Mouse (Mus musculus) adrenal gland, postnatal 25 days (tissue): ENCODE measurements at regions not wholly inside any gene's neighbourhood (a gene's known extent, or its start where the extent isn't known, plus 50 kb on each side); places are given as distances from the start of the nearest gene placed in this dataset.
A peak's percentile ranks its signal among the peaks of the same experiment; 100 is the strongest.
"Not testable (repeated sequence)": the region's sequence is repeated elsewhere in the genome, so short reads cannot be mapped to it uniquely, and the experiment has no call there.

Experiments
- DNase-seq: peaks from one replicate; pipeline ENCODE4 v3.0.0; 2021; ENCODE audit warnings: mixed read lengths

DNA sequence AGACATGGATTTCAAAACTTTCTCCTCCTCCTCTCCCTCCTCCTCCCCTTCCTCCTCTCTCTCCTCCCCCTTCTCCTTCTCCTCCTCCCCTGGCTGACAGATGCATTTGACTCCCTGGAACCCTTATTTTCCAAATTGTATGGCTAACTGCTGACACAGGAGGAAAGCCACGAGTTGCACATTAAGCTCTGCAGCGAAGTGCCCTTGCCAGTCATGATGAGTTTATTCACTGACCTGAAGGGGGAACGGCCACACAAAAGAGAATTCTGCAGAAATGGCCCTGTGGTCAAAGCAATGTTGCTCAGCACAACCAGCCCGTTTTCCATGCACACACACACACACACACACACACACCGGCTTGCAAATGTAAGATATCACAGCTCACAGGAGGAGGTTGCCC lies 112.6 kb downstream of the Tomm20 start:
- no peak for DNase-seq

DNA sequence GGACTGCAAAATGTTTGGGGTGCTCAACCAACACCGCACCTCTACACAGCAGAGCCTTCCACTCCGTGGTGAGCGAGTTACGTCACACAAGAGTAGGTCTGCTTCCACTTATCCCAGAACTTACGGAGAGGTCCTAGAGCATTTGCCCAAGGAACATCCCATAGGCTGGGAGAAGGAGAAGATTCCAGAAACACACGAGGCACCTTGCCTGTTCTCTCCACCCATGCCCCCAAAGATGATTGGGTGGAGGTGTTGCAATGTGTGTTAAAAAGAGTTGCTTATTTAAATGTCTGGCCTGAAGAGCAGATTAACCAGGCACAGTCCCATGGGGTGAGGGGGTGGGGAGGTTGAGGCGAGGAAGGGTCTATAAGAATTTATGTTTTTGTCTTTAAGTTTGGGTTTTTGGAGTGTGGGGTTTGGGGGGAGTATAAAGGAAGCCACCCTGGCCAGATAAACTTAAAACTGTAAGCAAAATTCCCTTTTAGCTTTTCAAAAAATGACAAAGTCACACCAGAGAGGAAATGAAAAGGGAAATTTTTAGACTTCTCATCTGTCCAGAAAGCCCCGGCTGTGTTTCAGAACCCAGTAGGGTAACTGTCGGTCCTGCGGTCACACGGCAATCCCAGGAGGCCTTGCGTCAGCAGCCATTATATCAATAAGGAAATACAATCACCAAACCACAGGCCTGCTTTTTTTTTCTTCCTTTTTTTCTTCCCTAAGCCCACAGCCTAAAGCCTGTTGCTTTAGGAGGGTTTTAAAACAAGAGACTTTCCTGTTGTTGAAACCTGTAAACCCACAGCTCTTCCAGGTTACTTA lies 113.3 kb downstream of the Tomm20 start:
- no peak for DNase-seq

DNA sequence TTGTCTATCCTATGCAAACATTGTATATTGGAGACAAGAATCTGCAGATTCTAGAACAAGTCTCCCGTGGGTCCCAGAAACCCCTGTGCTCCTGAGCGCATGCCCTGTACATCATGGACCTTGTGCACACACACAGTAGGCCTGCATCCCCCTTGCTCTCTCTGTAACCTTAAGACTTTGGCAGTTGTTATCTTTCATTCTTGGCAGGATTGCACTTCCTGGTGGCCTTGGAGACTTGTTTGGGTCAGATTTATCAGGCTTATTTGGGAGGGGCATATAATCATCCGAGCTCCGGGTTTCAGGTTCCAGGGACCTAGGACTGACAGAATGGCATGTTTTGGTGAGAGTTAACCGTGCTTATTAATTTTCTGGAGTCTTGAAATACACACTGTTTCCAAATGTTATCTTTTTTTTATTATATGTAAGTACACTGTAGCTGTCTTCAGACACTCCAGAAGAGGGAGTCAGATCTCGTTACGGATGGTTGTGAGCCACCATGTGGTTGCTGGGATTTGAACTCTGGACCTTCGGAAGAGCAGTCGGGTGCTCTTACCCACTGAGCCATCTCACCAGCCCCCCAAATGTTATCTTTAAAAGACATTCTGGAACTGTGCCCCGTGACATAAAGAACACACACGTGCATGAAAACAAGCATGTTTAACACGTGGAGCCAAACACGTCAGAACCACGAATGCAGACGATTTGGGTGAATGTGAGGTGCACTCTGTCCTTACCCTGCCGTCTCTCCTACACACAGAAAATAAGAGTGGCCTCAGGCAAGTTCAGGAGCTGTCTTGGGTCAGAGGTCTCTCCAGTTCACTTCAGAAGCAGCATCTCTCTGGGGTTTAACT lies 114.1 kb downstream of the Tomm20 start:
- DNase-seq: no peak

DNA sequence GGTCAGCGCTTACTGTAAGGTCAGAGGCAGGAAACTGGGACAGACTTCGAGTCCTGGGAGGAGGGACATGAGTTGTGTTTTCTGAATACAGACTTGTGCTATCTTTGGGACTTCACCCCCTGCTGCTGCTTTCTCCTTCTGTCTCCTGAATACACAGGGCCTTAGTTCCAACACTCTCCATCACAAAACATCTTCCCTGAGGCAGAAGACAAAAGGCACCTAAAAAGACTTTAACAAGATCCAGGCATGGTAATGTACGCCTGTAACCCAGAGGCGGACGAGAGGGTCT lies 115.5 kb downstream of the Tomm20 start:
- no peak for DNase-seq

DNA sequence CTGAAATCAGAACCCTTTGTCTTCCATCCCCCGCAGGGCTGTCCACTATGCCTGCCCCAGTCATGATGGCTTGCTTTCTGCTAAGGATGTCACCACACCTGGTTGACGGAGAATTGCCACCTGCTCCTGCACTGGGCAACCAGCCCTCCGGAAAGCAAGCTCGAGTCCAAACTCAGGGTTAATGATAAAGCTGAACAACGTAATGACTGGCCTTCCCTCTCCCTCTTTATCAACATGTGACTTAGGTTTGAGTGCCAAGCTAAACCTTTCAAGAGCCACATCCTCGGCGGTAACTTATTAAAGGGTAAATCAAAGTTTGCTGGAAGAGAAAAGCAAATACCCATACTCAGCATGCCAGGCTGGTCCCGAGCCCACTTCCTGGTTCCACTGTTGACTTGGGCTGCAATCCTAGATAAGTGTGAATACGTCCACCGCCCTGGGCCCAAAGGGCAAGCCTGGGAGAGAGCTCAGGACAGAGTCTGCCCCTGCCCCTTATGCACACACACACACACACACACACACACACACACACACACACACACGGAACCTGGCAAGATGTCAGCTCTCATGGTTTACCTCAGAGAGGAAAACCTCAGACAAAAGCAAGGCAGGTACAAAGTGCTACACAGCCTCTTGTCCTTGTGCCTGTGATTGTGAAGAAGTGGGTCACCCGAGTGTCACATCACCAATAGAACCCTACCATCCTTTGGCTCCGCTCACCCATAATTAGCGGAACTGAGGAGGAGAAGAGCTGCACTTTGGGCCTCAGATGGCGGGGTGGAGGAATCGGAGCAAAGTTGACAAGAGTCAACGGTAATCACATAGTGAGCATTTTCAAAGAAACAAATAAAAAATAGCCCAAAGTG lies 116.0 kb downstream of the Tomm20 start:
- no peak for DNase-seq

DNA sequence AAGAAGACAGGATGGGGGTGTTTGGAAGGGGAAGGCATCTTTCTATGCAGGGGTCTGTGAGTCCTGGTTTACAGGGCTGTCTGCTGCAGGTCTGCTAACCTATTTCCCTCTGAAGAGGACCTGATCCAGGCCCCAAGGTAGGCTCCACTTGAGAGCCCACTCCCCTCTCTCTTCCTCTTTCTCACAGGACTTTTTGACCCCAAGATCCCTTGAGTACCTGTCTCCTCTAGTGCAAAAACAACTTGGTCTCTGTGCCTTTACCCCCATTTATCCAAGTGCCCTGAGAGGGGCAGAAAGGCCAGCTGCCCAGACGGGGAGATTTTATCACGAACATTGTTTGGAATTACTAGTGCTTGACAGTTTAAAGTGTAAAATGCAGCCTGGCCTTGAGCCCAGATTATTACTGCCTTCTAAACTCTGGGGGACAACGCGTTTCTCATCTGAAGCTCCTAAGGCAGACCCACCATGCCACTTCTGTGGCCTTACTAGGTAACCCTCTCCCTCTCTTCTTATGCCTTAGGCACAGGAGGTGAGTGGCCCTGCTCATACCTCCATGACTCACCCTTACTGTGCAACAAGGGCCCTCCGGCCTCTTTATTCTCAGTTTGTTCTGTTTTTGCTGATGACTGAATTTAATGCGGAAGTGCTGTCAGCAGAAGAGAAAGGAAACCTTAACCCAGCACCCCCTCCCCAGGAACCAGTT lies 117.8 kb downstream of the Tomm20 start:
- no peak for DNase-seq

DNA sequence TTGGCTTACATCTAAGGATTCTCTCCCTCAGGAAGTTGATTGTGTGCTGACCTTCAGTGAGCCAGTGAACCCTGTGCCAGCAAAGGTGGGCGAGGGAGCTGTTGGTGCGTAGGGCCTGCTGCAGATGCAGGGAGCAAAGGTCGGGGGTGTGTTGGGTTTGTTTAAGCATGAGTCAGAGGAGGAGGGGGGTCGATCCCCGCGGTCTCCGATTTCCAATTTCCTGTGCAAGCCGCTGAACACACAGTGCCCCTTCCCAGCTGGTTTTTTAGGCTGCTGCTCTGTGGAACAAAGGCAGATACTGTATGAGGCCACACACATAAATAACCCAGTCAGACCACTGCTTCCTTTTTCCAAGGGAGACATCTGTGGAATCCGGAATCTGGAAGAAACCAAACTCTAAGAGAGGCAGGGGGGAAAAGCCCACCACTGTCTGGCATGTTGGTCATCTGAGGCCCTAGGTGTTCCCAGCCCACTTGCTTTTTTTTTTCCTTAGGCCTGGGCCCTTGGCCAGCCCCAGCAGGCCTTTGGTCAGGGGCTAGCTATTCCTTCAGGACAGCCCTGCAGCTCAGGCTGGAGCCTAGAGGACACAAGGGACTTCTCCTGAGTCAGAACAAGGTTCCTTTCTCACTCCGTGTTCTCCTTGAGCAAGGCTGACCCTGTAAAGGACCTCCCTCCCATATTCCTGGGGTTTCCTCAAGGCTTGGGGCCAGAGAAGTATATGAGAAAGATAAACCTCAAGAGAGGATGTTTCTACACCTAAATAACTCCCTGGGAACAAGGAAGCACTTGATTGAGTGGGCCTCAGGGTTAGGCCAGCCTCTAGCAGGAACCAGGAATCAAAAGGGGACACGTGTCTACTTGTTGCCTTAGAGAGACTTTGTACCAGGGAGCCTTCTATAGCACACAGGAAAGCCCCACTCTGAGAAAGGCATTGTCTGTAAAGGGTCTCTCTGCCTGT lies 119.0 kb downstream of the Tomm20 start:
- peak; percentile 59 for DNase-seq

DNA sequence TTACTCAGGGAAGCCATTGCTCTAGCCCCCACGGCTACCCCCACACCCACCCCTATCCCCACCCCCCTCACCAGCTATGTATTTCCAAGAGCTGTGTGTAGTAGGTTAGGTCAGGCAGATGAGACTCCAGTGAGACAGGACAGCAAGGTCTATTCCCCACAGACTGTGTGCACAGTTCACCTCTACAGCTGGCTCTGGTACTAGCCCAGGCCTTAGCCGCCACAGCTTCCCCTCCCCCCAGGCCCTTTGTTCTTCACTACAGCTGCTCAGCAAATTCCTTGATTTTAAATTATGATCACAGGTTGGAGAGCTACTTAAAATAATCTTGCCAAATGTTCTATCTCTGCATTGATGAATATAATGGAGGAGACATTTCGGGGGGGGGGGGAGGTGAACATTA lies 119.8 kb downstream of the Tomm20 start:
- DNase-seq: peak; percentile 54

DNA sequence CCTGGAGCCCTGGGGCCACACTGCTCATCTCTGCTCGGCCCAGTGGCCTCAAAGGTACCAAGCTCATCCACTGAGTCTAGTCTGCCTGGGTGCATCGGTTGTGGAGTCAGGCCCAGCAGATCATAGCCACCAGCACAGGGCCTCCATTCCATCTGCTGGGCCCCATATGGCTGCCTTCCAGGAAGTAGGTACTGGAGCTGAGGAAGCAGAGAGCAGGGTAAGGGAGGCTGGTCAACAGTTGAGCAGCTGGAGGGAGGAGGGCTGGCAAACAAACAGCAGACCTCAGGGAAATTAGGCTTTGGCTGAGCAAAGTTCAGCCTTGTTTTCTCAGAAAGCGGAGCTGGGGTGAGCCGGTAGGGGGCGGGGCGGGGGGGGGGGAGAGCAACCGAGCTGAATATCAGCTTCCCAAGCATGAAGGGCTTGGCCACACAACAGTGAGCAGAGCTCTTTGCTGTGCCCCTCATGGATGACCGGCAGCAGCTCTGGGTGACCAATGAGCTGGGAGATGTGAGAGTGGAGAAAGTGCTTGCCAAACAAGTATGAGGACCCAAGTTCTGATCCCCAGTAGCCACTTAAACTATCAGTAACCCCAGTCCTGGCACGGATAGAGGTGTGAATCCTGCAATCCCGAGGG lies 121.0 kb downstream of the Tomm20 start:
- DNase-seq: no peak

DNA sequence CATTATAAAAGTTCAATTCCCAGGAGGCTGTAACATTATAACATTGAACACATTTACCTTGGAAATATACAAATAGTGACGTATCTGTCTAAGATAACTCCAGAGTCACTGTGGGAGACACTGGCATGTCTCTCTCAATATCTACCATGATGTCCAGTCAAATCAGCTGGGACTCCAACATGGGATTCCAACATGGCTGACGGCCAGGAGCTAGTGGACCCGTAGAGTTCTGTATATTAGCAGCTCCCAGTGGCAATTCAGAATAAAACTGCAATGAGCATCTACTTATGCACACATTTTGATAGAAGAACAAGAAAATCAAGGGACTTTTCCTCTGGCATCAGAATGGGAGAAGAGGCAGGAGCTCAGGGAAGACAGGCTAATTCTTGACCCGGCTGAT lies 123.4 kb downstream of the Tomm20 start:
- no peak for DNase-seq

DNA sequence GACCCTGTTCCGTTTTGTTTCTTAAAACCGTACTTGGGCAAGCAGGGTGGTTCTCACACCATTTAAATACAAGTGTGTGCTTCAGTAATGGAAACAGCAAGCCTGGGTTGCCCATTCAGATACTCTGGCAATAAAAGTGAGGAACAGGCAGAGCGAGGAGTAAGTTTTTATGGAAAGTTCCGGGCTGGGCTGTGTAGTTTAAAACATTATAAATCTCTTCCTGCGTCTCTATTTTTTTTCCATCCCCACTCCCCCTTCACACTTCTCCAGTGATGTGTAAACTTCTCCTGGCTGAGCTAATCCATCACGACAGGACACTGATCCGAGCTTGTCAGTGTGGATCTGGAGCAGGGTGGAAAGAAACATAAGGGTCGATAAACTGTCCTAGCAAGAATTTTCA lies 124.4 kb downstream of the Tomm20 start:
- DNase-seq: no peak

DNA sequence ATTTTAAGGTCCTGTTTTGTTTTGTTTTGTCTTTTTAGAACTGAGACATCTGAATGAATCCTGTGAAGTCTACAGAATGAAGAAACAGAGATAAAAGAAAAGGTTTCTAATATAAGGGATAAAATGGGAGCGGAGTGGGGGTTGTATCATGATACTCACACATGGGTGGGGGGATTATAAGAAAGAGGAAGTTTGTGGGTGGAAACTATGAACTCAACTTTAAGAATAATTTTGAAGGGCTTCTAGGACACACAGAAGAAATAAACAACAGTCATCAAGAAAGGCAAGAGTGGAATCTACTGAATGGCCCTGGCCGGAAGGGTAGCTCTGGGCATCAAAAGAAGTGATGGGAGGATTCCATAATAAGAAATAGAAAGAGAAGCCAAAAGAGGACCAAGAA lies 125.1 kb downstream of the Tomm20 start:
- no peak for DNase-seq

DNA sequence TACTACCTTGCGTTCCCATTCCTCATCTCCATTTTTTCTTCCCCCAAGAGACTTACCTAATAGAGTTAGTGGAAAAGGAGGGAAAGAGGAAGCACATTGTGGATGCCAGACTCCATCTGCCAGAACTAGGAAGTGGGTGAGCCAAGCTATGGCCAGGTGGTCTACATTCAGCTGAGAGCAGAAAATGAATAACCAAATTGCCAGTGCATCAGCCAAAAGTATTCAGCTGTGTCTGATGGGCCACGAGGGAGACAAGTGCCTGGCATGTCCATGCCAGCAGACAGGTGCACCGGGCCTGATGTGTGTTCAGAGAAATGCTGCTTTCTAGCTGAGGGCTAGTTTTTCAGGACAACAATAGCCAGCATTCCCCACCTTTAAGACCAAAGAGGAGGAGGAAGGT lies 126.4 kb downstream of the Tomm20 start:
- no peak for DNase-seq

DNA sequence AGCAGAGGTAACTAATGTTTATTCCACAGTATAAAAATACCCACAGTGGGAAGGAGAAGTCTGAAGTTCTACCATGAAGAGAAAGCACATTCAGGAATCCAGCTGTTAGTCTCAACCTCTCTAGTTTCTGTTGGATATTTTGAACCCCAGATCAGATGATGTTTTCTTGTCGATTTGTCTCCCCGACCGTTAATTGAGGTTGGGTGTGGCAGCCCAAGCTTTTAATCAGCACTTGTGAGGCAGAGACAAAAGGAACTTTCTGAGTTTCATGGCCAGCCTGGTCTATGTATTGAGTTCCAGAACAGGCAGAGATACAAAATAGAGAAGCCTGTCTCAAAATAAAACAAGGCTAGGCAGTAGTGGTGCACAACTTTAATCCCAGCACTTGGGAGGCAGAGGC lies 129.5 kb downstream of the Tomm20 start:
- DNase-seq: no peak

DNA sequence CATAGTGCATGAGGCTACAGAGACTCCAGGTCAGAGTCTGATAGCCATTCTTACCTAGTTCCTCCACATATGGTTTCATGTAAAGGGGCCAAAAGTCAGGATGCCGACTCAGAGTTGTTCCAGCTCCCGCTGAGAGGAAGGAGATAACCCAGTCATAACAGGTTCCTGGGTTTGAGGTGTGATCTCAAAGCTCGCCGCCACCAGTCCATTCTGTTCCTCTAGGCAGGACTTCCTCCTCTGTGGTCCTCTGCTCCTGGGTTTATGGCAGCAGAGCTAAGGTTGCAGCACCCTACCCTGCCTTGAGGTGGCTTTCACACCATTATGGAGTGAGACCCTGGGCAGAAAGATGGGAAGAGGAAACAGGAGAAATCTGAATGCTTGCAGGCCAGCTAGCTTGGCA lies 131.2 kb downstream of the Tomm20 start:
- DNase-seq: no peak

DNA sequence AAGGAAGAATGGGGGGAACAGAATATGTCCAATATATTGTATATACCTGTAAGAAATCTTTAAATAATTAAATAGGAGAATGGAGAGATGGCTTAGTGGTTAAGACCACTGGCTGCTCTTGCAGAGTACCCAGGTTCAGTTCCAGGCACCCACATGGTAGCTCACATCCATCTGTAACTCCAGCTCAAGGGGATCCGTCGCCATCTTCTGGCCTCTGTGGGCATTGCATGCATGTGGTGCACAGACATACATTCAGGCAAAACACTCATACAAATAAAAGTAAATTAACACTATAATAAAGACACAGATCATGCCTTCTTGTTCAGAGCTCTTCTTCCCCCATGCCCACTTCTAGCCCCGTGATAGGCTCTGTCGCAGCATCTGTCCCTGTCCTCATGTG lies 132.0 kb downstream of the Tomm20 start:
- DNase-seq: no peak

DNA sequence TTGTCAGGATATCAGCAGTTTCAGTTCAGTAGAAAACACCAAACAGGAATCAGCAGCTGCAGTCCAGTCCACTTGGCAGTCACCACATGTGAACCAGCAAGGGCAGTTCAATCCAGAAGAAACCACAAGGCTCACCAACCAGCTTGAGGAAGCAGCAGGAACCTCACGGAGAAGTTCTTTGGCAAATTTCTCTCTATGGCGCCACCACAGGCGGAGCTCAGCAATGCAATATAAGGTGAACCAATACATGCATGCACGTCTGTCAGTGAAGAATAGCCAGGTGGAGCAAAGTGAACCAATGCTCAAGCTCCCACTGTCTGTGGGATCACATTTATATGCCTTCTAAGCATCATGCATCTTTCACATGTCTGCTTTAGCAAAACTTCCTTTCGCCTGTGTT lies 132.9 kb downstream of the Tomm20 start:
- DNase-seq: no peak

DNA sequence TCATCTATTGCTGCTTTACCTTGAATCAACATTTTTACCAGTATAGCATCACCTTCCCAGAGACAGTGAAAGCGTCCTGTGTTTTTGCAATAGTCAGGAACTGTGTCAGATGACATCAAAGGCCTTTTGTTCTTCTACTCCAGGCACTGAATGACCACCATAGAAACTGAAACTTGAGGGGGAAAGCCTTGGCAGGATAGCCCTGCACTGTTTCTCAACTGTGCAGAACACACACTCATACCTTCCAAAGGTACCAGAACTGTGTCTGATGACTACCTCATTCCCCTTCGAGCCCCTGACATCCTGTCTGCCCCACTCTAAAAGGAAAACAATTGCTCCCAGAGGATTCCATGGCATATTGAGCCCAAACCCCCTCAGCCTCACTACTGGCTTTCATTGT lies 134.3 kb downstream of the Tomm20 start:
- not testable (repeated sequence) for DNase-seq

DNA sequence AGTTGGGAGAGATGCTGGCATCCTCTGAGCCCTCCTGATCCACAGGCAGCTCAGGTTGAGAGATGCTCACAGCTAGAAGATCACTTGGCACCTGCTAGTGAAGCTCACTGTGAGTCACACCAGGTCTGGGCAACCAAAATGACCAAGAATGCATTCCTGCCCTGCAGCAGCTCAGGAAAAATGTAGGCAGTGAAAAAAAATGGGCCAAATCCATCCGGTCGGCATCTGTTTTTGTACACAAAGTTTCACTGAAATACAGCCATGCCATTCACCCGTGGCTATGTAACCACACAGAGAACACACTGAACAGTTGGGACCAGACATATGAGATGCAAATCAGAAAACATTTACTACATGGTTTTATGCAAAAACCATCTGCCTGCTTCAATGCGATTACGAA lies 135.1 kb downstream of the Tomm20 start:
- no peak for DNase-seq

DNA sequence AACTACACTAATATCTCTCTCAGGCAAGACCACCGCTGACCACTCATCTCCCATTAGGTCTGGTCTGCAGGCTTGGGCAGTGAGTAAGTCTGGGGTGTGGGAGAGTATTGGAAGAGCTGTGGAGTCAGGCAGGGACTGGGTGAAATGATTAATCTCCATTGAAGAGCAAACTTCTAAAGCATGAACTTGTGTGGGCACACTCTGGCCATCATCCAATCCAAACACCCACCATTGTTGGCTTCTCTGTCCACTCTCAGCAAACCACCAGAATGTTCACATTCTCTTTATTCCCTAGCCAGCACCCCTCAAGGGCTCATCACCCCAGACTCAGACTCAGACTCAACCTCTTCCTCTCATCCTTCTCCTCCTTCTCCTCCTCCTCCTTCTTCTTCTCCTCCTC lies 136.3 kb downstream of the Tomm20 start:
- no peak for DNase-seq

DNA sequence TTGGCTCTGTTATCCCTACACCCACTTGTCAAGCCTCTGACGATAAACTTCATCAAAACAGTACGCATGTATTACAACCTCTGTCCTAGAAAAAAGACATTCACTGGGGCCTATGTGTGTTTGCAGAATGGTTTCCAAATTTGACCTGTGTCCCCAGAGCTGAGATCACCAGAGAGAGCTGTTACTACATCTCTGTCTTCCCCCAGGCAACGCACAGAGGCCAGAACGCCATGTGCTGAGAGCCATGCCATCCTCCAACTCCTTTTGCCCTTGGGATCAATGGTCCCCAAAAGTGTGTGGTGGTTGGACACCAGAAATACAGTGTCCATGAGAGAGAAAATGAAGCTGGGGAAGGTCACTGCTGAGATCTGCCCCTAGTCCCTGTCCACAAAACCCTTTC lies 137.1 kb downstream of the Tomm20 start:
- no peak for DNase-seq
